Mouse (Mus musculus) adrenal gland, adult 8-10 months (tissue): Measurements from ENCODE around the gene Gpr35. TPM values are rescaled to one million over a fixed set of nuclear protein-coding genes. Genes with fewer than 3 reads are reported as not detected.

Experiments
- total RNA-seq, 4 experiments: library from RNA; stranded (reverse); gene quantifications; 2 replicates each; pipeline ENCODE4 v1.2.4; 2022

Gpr35 gene
- total RNA-seq, 4 experiments from 2014 or later = 0.58 to 1.8 (median 0.87) TPM

Other genes with a start within 250 kb of the Gpr35 start
- gene Gpc1, start 119.2 kb upstream of the Gpr35 start, total RNA-seq = 10 to 100 TPM; 66.2 to 86.0 (median 72.4) TPM
- gene Ankmy1, start 48.0 kb upstream of the Gpr35 start, total RNA-seq = 1 to 10 TPM; 1.0 to 1.9 (median 1.3) TPM
- gene Dusp28, start 43.9 kb upstream of the Gpr35 start, total RNA-seq = 10 to 100 TPM; 16.2 to 17.9 (median 16.3) TPM
- 10 to 100 TPM; 64.1 to 84.4 (median 76.6) TPM for gene Rnpepl1, start 40.1 kb upstream of the Gpr35 start, total RNA-seq
- 10 to 100 TPM; 17.3 to 27.2 (median 24.3) TPM for gene Capn10, start 16.5 kb upstream of the Gpr35 start, total RNA-seq
- under 1 TPM in 1 of 4 experiments, not detected in 3; 0.87 TPM for gene Aqp12, start 55.5 kb downstream of the Gpr35 start, total RNA-seq
- 10 to 100 TPM; 55.1 to 76.1 (median 69.1) TPM for gene Kif1a, start 151.1 kb downstream of the Gpr35 start, total RNA-seq
- under 1 TPM in 1 of 4 experiments, not detected in 3; 0.26 TPM for gene Agxt, start 184.4 kb downstream of the Gpr35 start, total RNA-seq
- gene 2310007B03Rik, start 210.1 kb downstream of the Gpr35 start, total RNA-seq = not detected
- under 1 TPM in 2 of 4 experiments, not detected in 2; 0.03 TPM for gene Crocc2, start 217.9 kb downstream of the Gpr35 start, total RNA-seq